23 mouse cellular contexts compared by ENCODE assay signal in the genomic region with DNA sequence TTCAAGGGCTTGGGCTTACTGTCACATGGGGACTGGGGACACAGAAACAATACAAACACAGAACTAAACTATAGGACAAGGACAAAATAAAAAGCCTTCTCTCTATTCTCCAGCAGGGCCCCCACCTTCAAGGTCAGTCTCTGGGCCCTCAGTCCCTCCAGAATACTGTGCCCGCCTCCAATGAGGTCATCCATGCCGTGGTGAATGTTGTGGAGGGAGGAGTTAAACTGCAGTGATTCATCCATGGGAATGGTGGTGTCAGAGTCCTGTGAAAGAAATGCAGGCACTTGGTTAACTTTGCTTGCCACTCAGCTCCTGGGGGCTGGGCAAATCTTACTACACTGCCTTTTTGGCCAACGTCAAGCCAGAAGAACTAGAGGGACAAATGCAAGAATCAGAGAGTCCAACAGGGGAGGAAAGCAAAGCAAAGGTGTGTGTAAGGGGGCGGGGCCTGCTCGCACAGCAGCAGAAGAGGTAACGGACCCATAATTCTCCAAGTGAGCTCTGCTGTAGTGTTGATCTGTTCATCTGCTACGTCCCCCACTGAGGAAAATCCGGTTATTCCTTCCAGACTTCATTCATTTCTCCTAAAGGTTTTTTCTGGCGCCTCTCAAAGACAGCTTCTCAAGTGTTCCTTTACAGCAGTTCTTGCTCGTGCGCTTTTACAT. TPM values are rescaled to one million over a fixed set of nuclear protein-coding genes. Genes with fewer than 3 reads are reported as not detected.
A peak's percentile ranks its signal among the peaks of the same experiment; 100 is the strongest.
DNase-seq lines count a peak whose midpoint lies in the region; ATAC-seq and TF ChIP-seq lines count a peak whose summit lies in the region.
"Had no signal": no experiment of that assay in that cellular context is flagged by ENCODE, and none has a peak within 500 bp of the region (broad histone marks: within the 10 kb centered on the region; RNA-seq: fewer than 3 reads in every experiment).

No protein-coding gene starts in this region.

- no peak for DNase-seq in heart, postnatal 0 days (ENCODE audit: low spot score)
- DNase-seq in heart, postnatal 25 days (ENCODE audit: low spot score), result no peak
- peak; percentile 90 to 93 for DNase-seq in adrenal gland, adult (ENCODE audit: inconsistent age in 2 of 2, low spot score in 1 of 2)
- DNase-seq in intestine, embryonic 14.5 days (ENCODE audit: low spot score), result peak; percentile 61
- no peak for DNase-seq in thymus, postnatal 10 days (ENCODE audit: low spot score in 2 of 2)
- DNase-seq in cerebellum, postnatal 4 days (ENCODE audit: low spot score in 2 of 2), result no peak
- no peak for DNase-seq in frontal cortex, postnatal 36 days (ENCODE audit: low spot score in 2 of 2)
- DNase-seq: cerebellum, adult 18-20 months; kidney, adult 8-10 months; layer of hippocampus, postnatal 36 days; liver, embryonic 13.5 days; right cerebral cortex, postnatal 4 days had no signal

- peaks cover 94% of the 10 kb centered on the region for H3K36me3 ChIP-seq in heart, postnatal 0 days (replicated peaks; ENCODE audit: control insufficient read depth, insufficient read depth, low read length)
- peaks cover 94% of the 10 kb centered on the region for H3K36me3 ChIP-seq in intestine, embryonic 14.5 days (ENCODE audit: control insufficient read depth, insufficient read depth, low read length)

- 68% methylated on average over 11 of the region's 11 CpGs for WGBS in heart, postnatal 0 days
- 80% methylated on average over 11 of the region's 11 CpGs for WGBS in intestine, embryonic 14.5 days

- H3K27ac ChIP-seq in heart, postnatal 0 days (ENCODE audit: low read depth), result no peak overlapping the region
- no peak overlapping the region for H3K27ac ChIP-seq in intestine, embryonic 14.5 days (ENCODE audit: low read depth)
- H3K27ac ChIP-seq: embryonic facial prominence, embryonic 13.5 days; hindbrain, embryonic 15.5 days; liver, embryonic 13.5 days had no signal

- no peak overlapping the region for H3K4me3 ChIP-seq in heart, postnatal 0 days (ENCODE audit: low read depth, low read length)
- no peak overlapping the region for H3K4me3 ChIP-seq in intestine, embryonic 14.5 days (ENCODE audit: low read depth, low read length)
- H3K4me3 ChIP-seq: embryonic facial prominence, embryonic 13.5 days; hindbrain, embryonic 15.5 days; liver, embryonic 13.5 days had no signal

- no peak for TF ChIP-seq CTCF in heart, postnatal 0 days (IDR thresholded peaks at IDR 0.05; ENCODE audit: low read depth)

- peak; percentile 27; the same call in 1 of the 2 replicates for ATAC-seq in heart, postnatal 0 days (ENCODE audit: insufficient read depth, low read depth)
- peak; percentile 66; the same call in 1 of the 2 replicates for ATAC-seq in intestine, embryonic 14.5 days (replicated peaks; ENCODE audit: low FRiP score, low TSS enrichment, low read depth)

- no peak overlapping the region for H3K4me2 ChIP-seq in heart, postnatal 0 days (ENCODE audit: low read depth, low read length)
- H3K4me2 ChIP-seq in intestine, embryonic 14.5 days (ENCODE audit: low read length), result no peak overlapping the region
- H3K4me2 ChIP-seq: embryonic facial prominence, embryonic 13.5 days; hindbrain, embryonic 15.5 days; liver, embryonic 13.5 days had no signal

- TF ChIP-seq EP300 in heart, postnatal 0 days (IDR thresholded peaks at IDR 0.05; ENCODE audit: low read depth), result no peak

- no peaks in the 10 kb centered on the region for H3K9me3 ChIP-seq in heart, postnatal 0 days (replicated peaks; ENCODE audit: control insufficient read depth, low read length)
- no peaks in the 10 kb centered on the region for H3K9me3 ChIP-seq in intestine, embryonic 14.5 days (ENCODE audit: control insufficient read depth, low read length)
- H3K9me3 ChIP-seq: embryonic facial prominence, embryonic 13.5 days; hindbrain, embryonic 15.5 days; liver, embryonic 13.5 days had no signal

- H3K4me1 ChIP-seq in heart, postnatal 0 days (ENCODE audit: control insufficient read depth, insufficient read depth), result peaks cover 7% of the 10 kb centered on the region
- H3K4me1 ChIP-seq in intestine, embryonic 14.5 days (replicated peaks; ENCODE audit: control insufficient read depth, insufficient read depth, low read length), result no peaks in the 10 kb centered on the region

- intact Hi-C loops in heart, postnatal 25 days (cut with DNase I), result no loop called here

- no peaks in the 10 kb centered on the region for H3K27me3 ChIP-seq in heart, postnatal 0 days (ENCODE audit: control insufficient read depth, insufficient read depth, low read length)
- H3K27me3 ChIP-seq in intestine, embryonic 14.5 days (replicated peaks; ENCODE audit: control insufficient read depth, insufficient read depth, low read length), result no peaks in the 10 kb centered on the region
- H3K27me3 ChIP-seq: embryonic facial prominence, embryonic 13.5 days; hindbrain, embryonic 15.5 days; liver, embryonic 13.5 days had no signal

- no peak overlapping the region for H3K9ac ChIP-seq in heart, postnatal 0 days (replicated peaks; ENCODE audit: low read depth, low read length)
- H3K9ac ChIP-seq in intestine, embryonic 14.5 days (ENCODE audit: low read length), result no peak overlapping the region
- H3K9ac ChIP-seq: embryonic facial prominence, embryonic 13.5 days; hindbrain, embryonic 15.5 days; liver, embryonic 13.5 days had no signal

RNA-seq across cellular contexts. Expression of a gene that starts 13.9 kb away (rescaled TPM):
- total RNA-seq in heart, postnatal 0 days (2014; rRNA removed; ENCODE audit: low replicate concordance), result 72.7 and 73.8 TPM in 2 replicates
- 52.5 and 56.8 TPM in 2 replicates for polyA plus RNA-seq in heart, postnatal 0 days (2015; fragmentation: Nextera tagmentation; extraction: Ambion mirVana)
- total RNA-seq in heart, postnatal 25 days (2021), result 10 to 100 TPM; 39.2 to 39.3 TPM
- 62.8 and 69.3 TPM in 2 replicates for polyA plus RNA-seq in intestine, embryonic 14.5 days (2014; fragmentation: Nextera tagmentation; extraction: Ambion mirVana)

RNA-seq across cellular contexts. Expression of a gene that starts 34.4 kb away (rescaled TPM):
- not detected in 2 replicates for total RNA-seq in heart, postnatal 0 days (2014; rRNA removed; ENCODE audit: low replicate concordance)
- polyA plus RNA-seq in heart, postnatal 0 days (2015; fragmentation: Nextera tagmentation; extraction: Ambion mirVana), result 0.15 TPM in 2 replicates
- not detected for total RNA-seq in heart, postnatal 25 days (2021)
- not detected in 2 replicates for polyA plus RNA-seq in intestine, embryonic 14.5 days (2014; fragmentation: Nextera tagmentation; extraction: Ambion mirVana)
- total RNA-seq: megakaryocyte-erythroid progenitor cell, adult 5-6 weeks; monocyte, adult 5-6 weeks had no signal
- polyA plus RNA-seq: forebrain, embryonic 11.5 days; limb, embryonic 11.5 days; liver, embryonic 13.5 days; lung, embryonic 16.5 days had no signal

RNA-seq across cellular contexts. Expression of a gene that starts 45.1 kb away (rescaled TPM):
- not detected in 2 replicates for total RNA-seq in heart, postnatal 0 days (2014; rRNA removed; ENCODE audit: low replicate concordance)
- polyA plus RNA-seq in heart, postnatal 0 days (2015; fragmentation: Nextera tagmentation; extraction: Ambion mirVana), result not detected in 2 replicates
- not detected for total RNA-seq in heart, postnatal 25 days (2021)
- polyA plus RNA-seq in intestine, embryonic 14.5 days (2014; fragmentation: Nextera tagmentation; extraction: Ambion mirVana), result not detected in 2 replicates
- total RNA-seq: layer of hippocampus, postnatal 36 days; megakaryocyte-erythroid progenitor cell, adult 5-6 weeks; monocyte, adult 5-6 weeks had no signal
- polyA plus RNA-seq: brain, embryonic 14.5 days; cortical plate, adult 2 months; embryonic facial prominence, embryonic 13.5 days; forebrain, embryonic 11.5 days; hindbrain, embryonic 15.5 days; large intestine, adult 2 months; limb, embryonic 11.5 days; liver, embryonic 13.5 days; lung, embryonic 16.5 days; neural tube, embryonic 14.5 days had no signal

Comparison
In these comparisons a context has a peak if more than half of its experiments do, and no peak if none do; other contexts are left out.
1. DNase-seq: peak in adrenal gland, adult (2 of 2) and intestine, embryonic 14.5 days (single experiment); none in heart, postnatal 0 days (single experiment), heart, postnatal 25 days (single experiment), thymus, postnatal 10 days (0 of 2), cerebellum, postnatal 4 days (0 of 2) and frontal cortex, postnatal 36 days (0 of 2).